Mouse (Mus musculus): Measurements from ENCODE around the gene Smyd3. TPM values are rescaled to one million over a fixed set of nuclear protein-coding genes. Genes with fewer than 3 reads are reported as not detected.

Gene Smyd3
- polyA plus RNA-seq, 1 experiment from 2014 or later: 18.0 TPM

GRCm38 (mm10) chr1:178994263-178994662, 523.6 kb downstream of the Smyd3 start:
- Histone ChIP-seq H3K4me1 (replicated peaks) (peaks cover 40% of the 10 kb centered on the region), H3K27me3 (ENCODE audit: insufficient read depth, poor library complexity, severe bottlenecking) (no peaks in the 10 kb centered on the region), H3K36me3 (no peaks in the 10 kb centered on the region), H3K9me3 (no peaks in the 10 kb centered on the region), H3K4me3 (no peak overlapping the region), H3K27ac (no peak overlapping the region)
- DNase-seq (ENCODE audit: low spot score): no peak
- WGBS: 86% methylated on average over 7 of the region's 7 CpGs

- 89% methylated on average over 3 of the region's 3 CpGs for WGBS
- Histone ChIP-seq H3K4me3 (no peak overlapping the region), H3K36me3 (no peaks in the 10 kb centered on the region), H3K9me3 (no peaks in the 10 kb centered on the region), H3K4me1 (replicated peaks) (peaks cover 30% of the 10 kb centered on the region), H3K27me3 (ENCODE audit: insufficient read depth, poor library complexity, severe bottlenecking) (no peaks in the 10 kb centered on the region), H3K27ac (no peak overlapping the region)
- no peak for DNase-seq (ENCODE audit: low spot score)
These were observed 525.3 kb downstream of the Smyd3 start for GRCm38 (mm10) chr1:178992503-178992902.

- H3K27me3 ChIP-seq (ENCODE audit: insufficient read depth, poor library complexity, severe bottlenecking): no peaks in the 10 kb centered on the region
- no peak overlapping the region for H3K27ac ChIP-seq
- 64% methylated on average over 4 of the region's 4 CpGs for WGBS
- H3K36me3 ChIP-seq: no peaks in the 10 kb centered on the region
- DNase-seq (ENCODE audit: low spot score): no peak
- H3K9me3 ChIP-seq: no peaks in the 10 kb centered on the region
- H3K4me1 ChIP-seq (replicated peaks): peaks cover 20% of the 10 kb centered on the region
- H3K4me3 ChIP-seq: no peak overlapping the region
These were observed 526.4 kb downstream of the Smyd3 start for GRCm38 (mm10) chr1:178991470-178991869.

GRCm38 (mm10) chr1:178991045-178991444, 526.8 kb downstream of the Smyd3 start:
- H3K27me3 ChIP-seq (ENCODE audit: insufficient read depth, poor library complexity, severe bottlenecking): no peaks in the 10 kb centered on the region
- H3K36me3 ChIP-seq: no peaks in the 10 kb centered on the region
- H3K27ac ChIP-seq: no peak overlapping the region
- no peak for DNase-seq (ENCODE audit: low spot score)
- WGBS: 81% methylated on average over 6 of the region's 6 CpGs
- H3K4me1 ChIP-seq (replicated peaks): peaks cover 16% of the 10 kb centered on the region
- H3K9me3 ChIP-seq: no peaks in the 10 kb centered on the region
- no peak overlapping the region for H3K4me3 ChIP-seq

- no peaks in the 10 kb centered on the region for H3K27me3 ChIP-seq (ENCODE audit: insufficient read depth, poor library complexity, severe bottlenecking)
- WGBS: 89% methylated on average over 4 of the region's 4 CpGs
- no peaks in the 10 kb centered on the region for H3K36me3 ChIP-seq
- H3K4me1 ChIP-seq (replicated peaks): peaks cover 12% of the 10 kb centered on the region
- DNase-seq (ENCODE audit: low spot score): no peak
- H3K27ac ChIP-seq: no peak overlapping the region
- H3K9me3 ChIP-seq: no peaks in the 10 kb centered on the region
- H3K4me3 ChIP-seq: no peak overlapping the region
These were observed 528.4 kb downstream of the Smyd3 start for GRCm38 (mm10) chr1:178989485-178989884.

- Histone ChIP-seq H3K27me3 (ENCODE audit: insufficient read depth, poor library complexity, severe bottlenecking) (no peaks in the 10 kb centered on the region), H3K4me1 (replicated peaks) (peaks cover 12% of the 10 kb centered on the region), H3K27ac (no peak overlapping the region), H3K4me3 (no peak overlapping the region), H3K9me3 (no peaks in the 10 kb centered on the region), H3K36me3 (no peaks in the 10 kb centered on the region)
- no peak for DNase-seq (ENCODE audit: low spot score)
- WGBS: 92% methylated on average over 1 of the region's 1 CpGs
These were observed 529.7 kb downstream of the Smyd3 start for GRCm38 (mm10) chr1:178988176-178988575.

GRCm38 (mm10) chr1:178981641-178982040, 536.2 kb downstream of the Smyd3 start:
- no peaks in the 10 kb centered on the region for H3K9me3 ChIP-seq
- H3K4me3 ChIP-seq: no peak overlapping the region
- no peak for DNase-seq (ENCODE audit: low spot score)
- 67% methylated on average over 5 of the region's 5 CpGs for WGBS
- no peaks in the 10 kb centered on the region for H3K27me3 ChIP-seq (ENCODE audit: insufficient read depth, poor library complexity, severe bottlenecking)
- H3K4me1 ChIP-seq (replicated peaks): peaks cover 12% of the 10 kb centered on the region
- H3K27ac ChIP-seq: no peak overlapping the region
- no peaks in the 10 kb centered on the region for H3K36me3 ChIP-seq

- no peak overlapping the region for H3K27ac ChIP-seq
These were observed 537.7 kb downstream of the Smyd3 start for GRCm38 (mm10) chr1:178980185-178980584.

GRCm38 (mm10) chr1:178978617-178979245, 539.1 kb downstream of the Smyd3 start:
- no peaks in the 10 kb centered on the region for H3K36me3 ChIP-seq
- H3K27me3 ChIP-seq (ENCODE audit: insufficient read depth, poor library complexity, severe bottlenecking): no peaks in the 10 kb centered on the region
- no peaks in the 10 kb centered on the region for H3K9me3 ChIP-seq
- DNase-seq (ENCODE audit: low spot score): no peak
- no peak overlapping the region for H3K4me3 ChIP-seq
- H3K27ac ChIP-seq: no peak overlapping the region; the same call in 1 of the 2 replicates
- peaks cover 19% of the 10 kb centered on the region for H3K4me1 ChIP-seq (replicated peaks)
- WGBS: 63% methylated on average over 8 of the region's 8 CpGs

More at GRCm38 (mm10) chr1:178980185-178980584, 537.7 kb downstream of the Smyd3 start:
- H3K4me3 ChIP-seq: no peak overlapping the region
- H3K4me1 ChIP-seq (replicated peaks): peaks cover 12% of the 10 kb centered on the region
- H3K9me3 ChIP-seq: no peaks in the 10 kb centered on the region
- DNase-seq (ENCODE audit: low spot score): no peak
- H3K27me3 ChIP-seq (ENCODE audit: insufficient read depth, poor library complexity, severe bottlenecking): no peaks in the 10 kb centered on the region
- H3K36me3 ChIP-seq: no peaks in the 10 kb centered on the region

GRCm38 (mm10) chr1:178972055-178972454, 545.8 kb downstream of the Smyd3 start:
- WGBS: 93% methylated on average over 10 of the region's 10 CpGs
- no peak overlapping the region for H3K4me3 ChIP-seq
- H3K27ac ChIP-seq: no peak overlapping the region
- no peaks in the 10 kb centered on the region for H3K36me3 ChIP-seq
- H3K4me1 ChIP-seq (replicated peaks): peaks cover 7% of the 10 kb centered on the region; the same call in 1 of the 2 replicates
- H3K9me3 ChIP-seq: no peaks in the 10 kb centered on the region
- no peak for DNase-seq (ENCODE audit: low spot score)
- no peaks in the 10 kb centered on the region for H3K27me3 ChIP-seq (ENCODE audit: insufficient read depth, poor library complexity, severe bottlenecking)

- Histone ChIP-seq H3K4me1 (replicated peaks) (peaks cover 13% of the 10 kb centered on the region), H3K27me3 (ENCODE audit: insufficient read depth, poor library complexity, severe bottlenecking) (no peaks in the 10 kb centered on the region), H3K36me3 (no peaks in the 10 kb centered on the region), H3K9me3 (no peaks in the 10 kb centered on the region), H3K27ac (peak overlapping the region; percentile 18; the same call in 1 of the 2 replicates), H3K4me3 (no peak overlapping the region)
- WGBS: 85% methylated on average over 9 of the region's 9 CpGs
- DNase-seq (ENCODE audit: low spot score): no peak
These were observed 556.2 kb downstream of the Smyd3 start for GRCm38 (mm10) chr1:178961661-178962060.

GRCm38 (mm10) chr1:178960015-178960559, 557.8 kb downstream of the Smyd3 start:
- peak; percentile 85 for DNase-seq (ENCODE audit: low spot score)
- Histone ChIP-seq H3K4me1 (replicated peaks) (peaks cover 13% of the 10 kb centered on the region), H3K27ac (peak overlapping the region; percentile 59), H3K36me3 (no peaks in the 10 kb centered on the region), H3K4me3 (no peak overlapping the region), H3K27me3 (ENCODE audit: insufficient read depth, poor library complexity, severe bottlenecking) (no peaks in the 10 kb centered on the region), H3K9me3 (no peaks in the 10 kb centered on the region)
- WGBS: 50% methylated on average over 7 of the region's 7 CpGs

GRCm38 (mm10) chr1:178958641-178959040, 559.2 kb downstream of the Smyd3 start:
- H3K36me3 ChIP-seq: no peaks in the 10 kb centered on the region
- peaks cover 17% of the 10 kb centered on the region for H3K4me1 ChIP-seq (replicated peaks)
- H3K9me3 ChIP-seq: no peaks in the 10 kb centered on the region
- no peak for DNase-seq (ENCODE audit: low spot score)
- no peak overlapping the region for H3K27ac ChIP-seq
- H3K4me3 ChIP-seq: no peak overlapping the region
- 83% methylated on average over 4 of the region's 4 CpGs for WGBS
- H3K27me3 ChIP-seq (ENCODE audit: insufficient read depth, poor library complexity, severe bottlenecking): no peaks in the 10 kb centered on the region
